Mouse (Mus musculus) adrenal gland, postnatal 4 days (tissue): ENCODE results near the gene Hist2h2ac. TPM values are rescaled to one million over a fixed set of nuclear protein-coding genes. Genes with fewer than 3 reads are reported as not detected.
"Not testable (repeated sequence)": the region's sequence is repeated elsewhere in the genome, so short reads cannot be mapped to it uniquely, and the experiment has no call there.

Experiments
- DNase-seq, 2 experiments: peaks; one replicate each; pipeline ENCODE4 v3.0.0; 2021 to 2022; ENCODE audit warnings: low spot score in 2 of 2, mixed read lengths in 2 of 2
- total RNA-seq, 2 experiments: library from RNA; stranded (reverse); gene quantifications; 2 replicates each; pipeline ENCODE4 v1.2.3; 2021

Gene Hist2h2ac
- total RNA-seq, 2 experiments from 2014 or later, result 211 to 243 TPM

GRCm38 (mm10) chr3:96230910-96231757 is 10.5 kb upstream of the Hist2h2ac start:
- no peak for DNase-seq

GRCm38 (mm10) chr3:96230404-96230803 is 9.7 kb upstream of the Hist2h2ac start:
- no peak for DNase-seq

- no peak for DNase-seq
Measured at GRCm38 (mm10) chr3:96228828-96229227, 8.1 kb upstream of the Hist2h2ac start.

GRCm38 (mm10) chr3:96226695-96227648 is 6.3 kb upstream of the Hist2h2ac start:
- DNase-seq, result no peak

- DNase-seq, result no peak
Measured at GRCm38 (mm10) chr3:96225421-96225820, 4.7 kb upstream of the Hist2h2ac start.

GRCm38 (mm10) chr3:96222774-96223173 is 2.1 kb upstream of the Hist2h2ac start:
- DNase-seq, result no peak

- DNase-seq, result no peak
Measured at GRCm38 (mm10) chr3:96221640-96222038, 959 bp upstream of the Hist2h2ac start.

GRCm38 (mm10) chr3:96220131-96220764 is 432 bp downstream of the Hist2h2ac start:
- peak in 1 of 2 experiments; percentile 24 for DNase-seq

GRCm38 (mm10) chr3:96219661-96220130 is 984 bp downstream of the Hist2h2ac start, which contains the start of the genes Bola1 and Hist2h2ab:
TSS of gene Bola1 (minus strand) at chr3:96219709.
TSS of gene Hist2h2ab (plus strand) at chr3:96219865.
- DNase-seq, result peak; percentile 48 to 54

GRCm38 (mm10) chr3:96219191-96219641 is 1.5 kb downstream of the Hist2h2ac start:
- no peak for DNase-seq

- DNase-seq, result no peak
Measured at GRCm38 (mm10) chr3:96209242-96209641, 11.4 kb downstream of the Hist2h2ac start.

- no peak for DNase-seq
Measured at GRCm38 (mm10) chr3:96207819-96208218, 12.9 kb downstream of the Hist2h2ac start.

GRCm38 (mm10) chr3:96199731-96200130 is 20.9 kb downstream of the Hist2h2ac start:
- no peak for DNase-seq

- DNase-seq, result not testable (repeated sequence)
Measured at GRCm38 (mm10) chr3:96198601-96199251, 22.0 kb downstream of the Hist2h2ac start.

- no peak for DNase-seq
Measured at GRCm38 (mm10) chr3:96198181-96198580, 22.5 kb downstream of the Hist2h2ac start.

GRCm38 (mm10) chr3:96197129-96197749 is 23.4 kb downstream of the Hist2h2ac start:
- DNase-seq, result peak; percentile 38 to 64

GRCm38 (mm10) chr3:96196437-96197128 is 24.1 kb downstream of the Hist2h2ac start:
- DNase-seq, result no peak

GRCm38 (mm10) chr3:96195616-96196313 is 24.9 kb downstream of the Hist2h2ac start:
- DNase-seq, result no peak

GRCm38 (mm10) chr3:96194966-96195365 is 25.7 kb downstream of the Hist2h2ac start:
- DNase-seq, result no peak
